Mouse (Mus musculus) bone marrow, adult 2 months (tissue): ENCODE results near the gene Tmem40.

ENCODE experiments used
- CTCF ChIP-seq: fragments of 200-500 bp; IDR thresholded peaks from 2 replicates; pipeline ENCODE4 v1.5.1; 2011; ENCODE audit warnings: low read length, control low read depth; ENCODE audit not compliant: control insufficient read depth, insufficient read depth
- POLR2A ChIP-seq: fragments of 200-500 bp; IDR thresholded peaks from 2 replicates; pipeline ENCODE4 v1.6.1; 2011; ENCODE audit warnings: low read depth, mild to moderate bottlenecking, control low read depth, low read length, borderline replicate concordance; ENCODE audit not compliant: control insufficient read depth

DNA sequence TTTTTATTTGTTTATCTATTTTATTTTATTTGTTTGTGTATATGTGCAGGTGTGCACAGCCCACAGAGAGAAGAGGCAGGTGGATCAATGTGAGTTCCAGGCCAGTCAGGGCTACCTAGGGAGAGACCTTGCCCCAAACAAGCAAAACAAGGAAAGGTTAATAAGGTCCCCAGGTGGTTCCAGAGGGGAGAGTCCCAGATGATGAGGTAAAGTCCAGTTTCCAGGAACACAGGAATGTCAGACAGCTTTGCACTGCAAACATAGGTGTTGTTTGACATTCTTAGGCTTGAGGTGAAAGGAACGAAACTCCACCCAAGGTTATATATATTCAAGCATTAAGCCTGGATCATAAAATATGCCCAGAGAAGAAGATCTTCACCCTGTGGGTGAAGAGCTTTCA lies 61.4 kb downstream of the Tmem40 start:
- TF ChIP-seq CTCF: no peak
- no peak for TF ChIP-seq POLR2A
